Mouse (Mus musculus) hindbrain, embryonic 15.5 days (tissue): Measurements from ENCODE around the gene Mybpc1. TPM values are rescaled to one million over a fixed set of nuclear protein-coding genes. Genes with fewer than 3 reads are reported as not detected.

Experiments used
- ATAC-seq: fragments of 200-750 bp; cut with Nextera tagmentation; 2 replicates; pipeline ENCODE4 v1.8.0; 2017; ENCODE audit warnings: low read depth, moderate number of reproducible peaks, moderate TSS enrichment; ENCODE audit not compliant: low FRiP score
- H3K27ac ChIP-seq: fragments of 300-500 bp; sonication (generic); replicated peaks from 2 replicates; pipeline ENCODE4 v1.5.1; 2015; ENCODE audit warnings: mild to moderate bottlenecking, inconsistent platforms
- H3K27me3 ChIP-seq: fragments of 300-500 bp; sonication (generic); 2 replicates; pipeline ENCODE4 v1.6.1; 2015; ENCODE audit warnings: control low read depth, inconsistent platforms
- H3K36me3 ChIP-seq: fragments of 300-500 bp; sonication (generic); 2 replicates; pipeline ENCODE4 v1.6.1; 2015; ENCODE audit warnings: control low read depth, inconsistent platforms
- H3K4me1 ChIP-seq: fragments of 300-500 bp; sonication (generic); replicated peaks from 2 replicates; pipeline ENCODE4 v1.6.1; 2015; ENCODE audit warnings: control low read depth, inconsistent platforms
- H3K4me2 ChIP-seq: fragments of 300-500 bp; sonication (generic); 2 replicates; pipeline ENCODE4 v1.6.1; 2015; ENCODE audit warnings: moderate library complexity, mild to moderate bottlenecking, inconsistent platforms
- H3K4me3 ChIP-seq: fragments of 300-500 bp; sonication (generic); 2 replicates; pipeline ENCODE4 v1.5.1; 2015; ENCODE audit warnings: mild to moderate bottlenecking, inconsistent platforms
- H3K9ac ChIP-seq: fragments of 300-500 bp; sonication (generic); 2 replicates; pipeline ENCODE4 v1.6.1; 2015; ENCODE audit warnings: inconsistent platforms
- H3K9me3 ChIP-seq: fragments of 300-500 bp; sonication (generic); 2 replicates; pipeline ENCODE4 v1.6.1; 2016; ENCODE audit warnings: control low read depth, inconsistent platforms
- WGBS: fragments of 180-500 bp; shearing (Covaris S2); methylation state at CpG from one replicate; pipeline ENCODE4 v1.1.7; 2015; 5-methylcytosine and 5-hydroxymethylcytosine counted together
- polyA plus RNA-seq: library from polyadenylated mRNA; unstranded; fragments of >200 nt; fragmentation: Nextera tagmentation; extraction: Ambion mirVana; gene quantifications from 2 replicates; pipeline ENCODE4 v1.2.1, GENCODE M21; 2015

The Mybpc1 gene
- polyA plus RNA-seq, 1 experiment from 2014 or later = 4.9 TPM

- no peak overlapping the region for H3K9ac ChIP-seq
- H3K27ac ChIP-seq = no peak overlapping the region
- H3K4me3 ChIP-seq = no peak overlapping the region
- peak overlapping the region; percentile 13; the same call in 1 of the 2 replicates for H3K4me2 ChIP-seq
- no peaks in the 10 kb centered on the region for H3K36me3 ChIP-seq
- WGBS = 11% methylated on average over 5 of the region's 5 CpGs
- ATAC-seq = no peak
- H3K4me1 ChIP-seq = peaks cover 10% of the 10 kb centered on the region
- H3K27me3 ChIP-seq = no peaks in the 10 kb centered on the region
- no peaks in the 10 kb centered on the region for H3K9me3 ChIP-seq
Observed at GRCm38 (mm10) chr10:88603256-88603655, 1.7 kb downstream of the Mybpc1 start.

GRCm38 (mm10) chr10:88600591-88600990 lies 4.4 kb downstream of the Mybpc1 start:
- 94% methylated on average over 7 of the region's 7 CpGs for WGBS
- Histone ChIP-seq H3K27me3 (no peaks in the 10 kb centered on the region), H3K4me1 (peaks cover 10% of the 10 kb centered on the region), H3K27ac (no peak overlapping the region), H3K4me2 (no peak overlapping the region), H3K9ac (no peak overlapping the region), H3K36me3 (no peaks in the 10 kb centered on the region), H3K9me3 (no peaks in the 10 kb centered on the region), H3K4me3 (no peak overlapping the region)
- no peak for ATAC-seq

DNA sequence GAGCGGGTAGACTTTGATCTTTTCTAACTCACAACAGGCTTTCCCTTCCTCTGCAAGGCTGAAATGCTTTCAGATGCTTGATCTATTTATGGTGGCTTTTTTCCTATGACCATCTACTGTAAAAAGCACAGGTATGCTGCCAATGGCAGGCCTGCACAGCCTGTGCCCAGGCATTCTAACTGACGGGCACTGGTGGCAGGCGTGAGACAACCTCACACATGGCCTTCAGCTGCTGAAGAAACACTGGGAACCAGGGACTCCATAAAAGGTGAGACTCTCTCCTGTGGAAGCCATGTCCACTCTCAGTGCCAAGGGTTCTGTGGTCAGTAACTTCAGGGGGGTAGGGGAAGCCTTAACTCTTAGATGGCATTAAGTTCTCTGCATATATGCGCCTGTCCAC lies 12.6 kb downstream of the Mybpc1 start:
- Histone ChIP-seq H3K9me3 (no peaks in the 10 kb centered on the region), H3K4me2 (no peak overlapping the region), H3K27ac (no peak overlapping the region), H3K4me1 (0 out of 2 replicates have a peak, but pooled peaks cover 6% of the 10 kb centered on the region), H3K27me3 (no peaks in the 10 kb centered on the region), H3K36me3 (no peaks in the 10 kb centered on the region), H3K9ac (no peak overlapping the region), H3K4me3 (no peak overlapping the region)
- 92% methylated on average over 4 of the region's 4 CpGs for WGBS
- ATAC-seq = no peak

DNA sequence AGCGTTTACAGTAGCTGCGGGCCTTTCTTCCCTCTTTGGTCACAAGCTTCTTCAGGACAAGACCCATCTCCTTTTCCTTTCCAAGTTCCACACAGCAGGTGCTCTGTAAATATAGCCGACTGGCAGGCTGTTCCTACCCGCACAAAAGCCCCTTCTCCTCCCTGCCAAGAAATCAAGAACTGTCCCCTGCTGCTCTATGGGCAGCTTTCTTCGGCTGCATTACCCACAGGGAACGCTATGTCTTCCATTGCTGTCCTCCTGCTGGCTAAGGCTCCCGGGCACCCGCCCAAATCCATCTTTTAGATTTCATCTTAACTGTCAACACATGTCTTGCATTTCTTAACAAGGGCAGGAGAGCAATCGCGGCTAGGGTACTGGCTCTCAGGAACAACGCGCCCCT lies 13.9 kb downstream of the Mybpc1 start:
- no peaks in the 10 kb centered on the region for H3K27me3 ChIP-seq
- H3K27ac ChIP-seq = no peak overlapping the region; the same call in 1 of the 2 replicates
- no peaks in the 10 kb centered on the region for H3K9me3 ChIP-seq
- no peaks in the 10 kb centered on the region for H3K36me3 ChIP-seq
- no peak overlapping the region for H3K4me2 ChIP-seq
- peak; percentile 71 for ATAC-seq
- WGBS = 50% methylated on average over 12 of the region's 12 CpGs
- H3K4me3 ChIP-seq = no peak overlapping the region
- H3K4me1 ChIP-seq = 0 out of 2 replicates have a peak, but pooled peaks cover 6% of the 10 kb centered on the region
- no peak overlapping the region for H3K9ac ChIP-seq

- Histone ChIP-seq H3K36me3 (no peaks in the 10 kb centered on the region), H3K27me3 (no peaks in the 10 kb centered on the region), H3K9me3 (no peaks in the 10 kb centered on the region), H3K4me1 (no peaks in the 10 kb centered on the region), H3K27ac (no peak overlapping the region), H3K4me2 (no peak overlapping the region), H3K9ac (no peak overlapping the region), H3K4me3 (no peak overlapping the region)
- no peak for ATAC-seq
- WGBS = 84% methylated on average over 11 of the region's 11 CpGs
Observed at GRCm38 (mm10) chr10:88584469-88584868, 20.5 kb downstream of the Mybpc1 start.

- H3K9me3 ChIP-seq = no peaks in the 10 kb centered on the region
- no peak overlapping the region for H3K9ac ChIP-seq
- no peak overlapping the region for H3K4me2 ChIP-seq
- no peak overlapping the region for H3K27ac ChIP-seq
- ATAC-seq = no peak
- H3K4me1 ChIP-seq = no peaks in the 10 kb centered on the region
- no peaks in the 10 kb centered on the region for H3K27me3 ChIP-seq
- no peak overlapping the region for H3K4me3 ChIP-seq
- H3K36me3 ChIP-seq = no peaks in the 10 kb centered on the region
- WGBS = 90% methylated on average over 5 of the region's 5 CpGs
Observed at GRCm38 (mm10) chr10:88580786-88581185, 24.2 kb downstream of the Mybpc1 start.

- Histone ChIP-seq H3K9me3 (no peaks in the 10 kb centered on the region), H3K4me1 (no peaks in the 10 kb centered on the region), H3K36me3 (no peaks in the 10 kb centered on the region), H3K27me3 (no peaks in the 10 kb centered on the region), H3K4me3 (no peak overlapping the region), H3K27ac (no peak overlapping the region), H3K9ac (no peak overlapping the region), H3K4me2 (no peak overlapping the region)
- WGBS = 79% methylated on average over 4 of the region's 4 CpGs
- no peak for ATAC-seq
Observed at GRCm38 (mm10) chr10:88578651-88579050, 26.3 kb downstream of the Mybpc1 start.

GRCm38 (mm10) chr10:88574115-88574635 lies 30.8 kb downstream of the Mybpc1 start:
- 57% methylated on average over 8 of the region's 8 CpGs for WGBS

GRCm38 (mm10) chr10:88572123-88572522 lies 32.8 kb downstream of the Mybpc1 start:
- H3K9ac ChIP-seq = no peak overlapping the region
- no peak overlapping the region for H3K4me3 ChIP-seq
- H3K27ac ChIP-seq = no peak overlapping the region
- WGBS = 74% methylated on average over 5 of the region's 5 CpGs
- no peak overlapping the region for H3K4me2 ChIP-seq
- ATAC-seq = no peak
- H3K4me1 ChIP-seq = no peaks in the 10 kb centered on the region
- H3K9me3 ChIP-seq = no peaks in the 10 kb centered on the region
- H3K36me3 ChIP-seq = no peaks in the 10 kb centered on the region
- no peaks in the 10 kb centered on the region for H3K27me3 ChIP-seq

More at GRCm38 (mm10) chr10:88574115-88574635, 30.8 kb downstream of the Mybpc1 start:
- ATAC-seq = no peak
- Histone ChIP-seq H3K27ac (no peak overlapping the region), H3K4me3 (no peak overlapping the region), H3K27me3 (no peaks in the 10 kb centered on the region), H3K36me3 (no peaks in the 10 kb centered on the region), H3K9me3 (no peaks in the 10 kb centered on the region), H3K4me2 (no peak overlapping the region), H3K9ac (no peak overlapping the region), H3K4me1 (no peaks in the 10 kb centered on the region)

DNA sequence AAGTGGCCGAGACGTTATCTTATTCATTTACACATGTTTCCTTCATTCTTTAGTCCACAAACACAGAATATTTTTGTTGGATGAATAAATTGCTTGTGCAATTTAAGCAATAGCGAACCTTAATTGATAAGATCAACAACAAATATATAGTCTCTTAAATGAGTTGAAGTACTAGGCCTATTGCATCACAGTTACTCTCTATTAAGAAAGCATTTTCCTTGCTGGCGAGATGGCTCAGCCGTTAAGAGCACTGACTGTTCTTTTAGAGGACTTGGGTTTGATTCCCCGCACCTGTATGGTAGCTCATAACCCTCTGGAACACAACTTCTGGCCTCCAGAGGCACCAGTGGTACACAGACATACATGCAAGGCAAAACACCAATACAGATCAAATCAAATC lies 47.9 kb downstream of the Mybpc1 start:
- ATAC-seq = no peak

GRCm38 (mm10) chr10:88552738-88553137 lies 52.2 kb downstream of the Mybpc1 start:
- Histone ChIP-seq H3K4me3 (no peak overlapping the region), H3K27ac (no peak overlapping the region), H3K4me2 (no peak overlapping the region), H3K4me1 (no peaks in the 10 kb centered on the region), H3K27me3 (no peaks in the 10 kb centered on the region), H3K9me3 (no peaks in the 10 kb centered on the region), H3K36me3 (no peaks in the 10 kb centered on the region), H3K9ac (no peak overlapping the region)
- WGBS = 93% methylated on average over 2 of the region's 2 CpGs
- ATAC-seq = no peak

More for the DNA sequence above, 47.9 kb downstream of the Mybpc1 start:
- H3K27ac ChIP-seq = no peak overlapping the region
- H3K4me1 ChIP-seq = no peaks in the 10 kb centered on the region
- no peaks in the 10 kb centered on the region for H3K36me3 ChIP-seq
- H3K9ac ChIP-seq = no peak overlapping the region
- no peak overlapping the region for H3K4me2 ChIP-seq
- WGBS = 95% methylated on average over 6 of the region's 6 CpGs
- H3K9me3 ChIP-seq = no peaks in the 10 kb centered on the region
- H3K4me3 ChIP-seq = no peak overlapping the region
- no peaks in the 10 kb centered on the region for H3K27me3 ChIP-seq

DNA sequence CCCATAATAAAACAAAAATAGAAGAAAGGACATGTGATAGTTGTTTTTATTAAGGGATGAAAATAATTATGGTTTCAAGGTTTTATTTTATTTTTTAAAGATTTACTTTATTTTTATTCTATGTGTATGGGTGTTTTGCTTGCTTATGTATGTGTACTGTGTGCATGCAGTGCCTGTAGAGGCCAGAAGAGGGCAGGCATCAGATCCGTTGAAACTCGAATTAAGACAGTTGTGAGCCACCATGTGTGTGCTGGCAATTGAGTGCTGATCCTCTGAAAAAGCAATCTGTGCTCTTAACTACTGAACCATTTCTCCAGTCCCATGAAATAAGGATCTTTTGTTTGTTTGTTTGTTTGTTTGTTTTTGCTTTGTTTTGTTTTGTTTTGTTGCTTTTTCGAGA lies 54.7 kb downstream of the Mybpc1 start:
- Histone ChIP-seq H3K4me1 (no peaks in the 10 kb centered on the region), H3K27me3 (no peaks in the 10 kb centered on the region), H3K9me3 (no peaks in the 10 kb centered on the region), H3K4me2 (no peak overlapping the region), H3K36me3 (no peaks in the 10 kb centered on the region), H3K4me3 (no peak overlapping the region), H3K9ac (no peak overlapping the region), H3K27ac (no peak overlapping the region)
- 89% methylated on average over 3 of the region's 3 CpGs for WGBS
- ATAC-seq = no peak

- ATAC-seq = no peak
- Histone ChIP-seq H3K27me3 (no peaks in the 10 kb centered on the region), H3K9me3 (no peaks in the 10 kb centered on the region), H3K36me3 (no peaks in the 10 kb centered on the region), H3K4me2 (no peak overlapping the region), H3K27ac (no peak overlapping the region), H3K4me1 (no peaks in the 10 kb centered on the region), H3K9ac (no peak overlapping the region), H3K4me3 (no peak overlapping the region)
- 62% methylated on average over 2 of the region's 2 CpGs for WGBS
Observed at GRCm38 (mm10) chr10:88547635-88548034, 57.3 kb downstream of the Mybpc1 start.
